Mouse (Mus musculus) stomach, adult 2 months (tissue): ENCODE measurements around the gene Olfr1229. TPM values are rescaled to one million over a fixed set of nuclear protein-coding genes. Genes with fewer than 3 reads are reported as not detected.

Experiments used
- polyA plus RNA-seq: library from polyadenylated mRNA; depleted of rRNA; stranded (reverse); fragments of >200 nt; gene quantifications from 2 replicates; pipeline ENCODE4 v1.2.3, GENCODE M21; 2012; rRNA removed

Olfr1229 gene
- not detected in 2 replicates for polyA plus RNA-seq

GRCm38 (mm10) chr2:89287914-89288313 lies at the start of gene Olfr1229:
Gene Olfr1229, minus strand, starts transcription at chr2:89288014.

GRCm38 (mm10) chr2:89329575-89329974 lies 41.8 kb upstream of the Olfr1229 start, which contains the start of gene Olfr1232:
Gene Olfr1232, minus strand, starts transcription at chr2:89329675.

GRCm38 (mm10) chr2:89306974-89307373 lies 19.2 kb upstream of the Olfr1229 start, which contains the start of gene Olfr1231:
Gene Olfr1231, minus strand, starts transcription at chr2:89307074.

GRCm38 (mm10) chr2:89297168-89297567 lies 9.4 kb upstream of the Olfr1229 start, which contains the start of gene Olfr1230:
Gene Olfr1230, minus strand, starts transcription at chr2:89297268.

GRCm38 (mm10) chr2:89253962-89254361 lies 33.9 kb downstream of the Olfr1229 start, which contains the start of gene Olfr1228:
Gene Olfr1228, minus strand, starts transcription at chr2:89254062.

Other genes starting within 250 kb of the Olfr1229 start
- gene Olfr1218, start 226.8 kb downstream of the Olfr1229 start, polyA plus RNA-seq, result not detected in 2 replicates
- not detected in 2 replicates for gene Olfr1219, start 204.5 kb downstream of the Olfr1229 start, polyA plus RNA-seq
- not detected in 2 replicates for gene Olfr1220, start 181.2 kb downstream of the Olfr1229 start, polyA plus RNA-seq
- not detected in 2 replicates for gene Olfr1221, start 170.7 kb downstream of the Olfr1229 start, polyA plus RNA-seq
- not detected in 2 replicates for gene Olfr1222, start 155.0 kb downstream of the Olfr1229 start, polyA plus RNA-seq
- gene Olfr1223, start 136.5 kb downstream of the Olfr1229 start, polyA plus RNA-seq, result not detected in 2 replicates
- not detected in 2 replicates for gene Olfr1224-ps1, start 123.9 kb downstream of the Olfr1229 start, polyA plus RNA-seq
- gene Olfr1225, start 113.3 kb downstream of the Olfr1229 start, polyA plus RNA-seq, result not detected in 2 replicates
- gene Olfr1226, start 88.0 kb downstream of the Olfr1229 start, polyA plus RNA-seq, result not detected in 2 replicates
- gene Olfr1228, start 34.0 kb downstream of the Olfr1229 start, polyA plus RNA-seq, result not detected in 2 replicates
- gene Olfr1230, start 9.3 kb upstream of the Olfr1229 start, polyA plus RNA-seq, result not detected in 2 replicates
- gene Olfr1231, start 19.1 kb upstream of the Olfr1229 start, polyA plus RNA-seq, result not detected in 2 replicates
- gene Olfr1232, start 41.7 kb upstream of the Olfr1229 start, polyA plus RNA-seq, result not detected in 2 replicates
- gene Olfr1233, start 54.4 kb upstream of the Olfr1229 start, polyA plus RNA-seq, result not detected in 2 replicates
- gene Olfr1234, start 76.9 kb upstream of the Olfr1229 start, polyA plus RNA-seq, result not detected in 2 replicates
- not detected in 2 replicates for gene Olfr1238, start 121.7 kb upstream of the Olfr1229 start, polyA plus RNA-seq
- gene Olfr1239, start 132.4 kb upstream of the Olfr1229 start, polyA plus RNA-seq, result not detected in 2 replicates
- not detected in 2 replicates for gene Olfr1240, start 155.0 kb upstream of the Olfr1229 start, polyA plus RNA-seq
- gene Olfr1241, start 199.1 kb upstream of the Olfr1229 start, polyA plus RNA-seq, result not detected in 2 replicates
- not detected in 2 replicates for gene Olfr1242, start 210.3 kb upstream of the Olfr1229 start, polyA plus RNA-seq
- not detected in 2 replicates for gene Olfr1243, start 243.5 kb upstream of the Olfr1229 start, polyA plus RNA-seq